Mouse (Mus musculus) forebrain, embryonic 10.5 days (tissue): Measurements from ENCODE around the gene Emp3. TPM values are rescaled to one million over a fixed set of nuclear protein-coding genes. Genes with fewer than 3 reads are reported as not detected.
A peak's percentile ranks its signal among the peaks of the same experiment; 100 is the strongest.
"Not testable (repeated sequence)": the region's sequence is repeated elsewhere in the genome, so short reads cannot be mapped to it uniquely, and the experiment has no call there.

Experiments
- DNase-seq: peaks from one replicate; pipeline ENCODE4 v3.0.0-alpha.2; 2017; ENCODE audit warnings: low spot score; ENCODE audit errors: extremely low spot score
- H3K27ac ChIP-seq: fragments of 300-500 bp; sonication (generic); 2 replicates; pipeline ENCODE4 v1.5.1; 2016; ENCODE audit warnings: mild to moderate bottlenecking
- H3K27me3 ChIP-seq: fragments of 300-500 bp; sonication (generic); 2 replicates; pipeline ENCODE4 v1.6.1; 2016; ENCODE audit warnings: mild to moderate bottlenecking; ENCODE audit not compliant: poor library complexity, severe bottlenecking
- H3K36me3 ChIP-seq: fragments of 300-500 bp; sonication (generic); replicated peaks from 2 replicates; pipeline ENCODE4 v1.6.1; 2016; ENCODE audit warnings: mild to moderate bottlenecking, moderate library complexity
- H3K4me1 ChIP-seq: fragments of 300-500 bp; sonication (generic); 2 replicates; pipeline ENCODE4 v1.6.1; 2016
- H3K4me3 ChIP-seq: fragments of 300-500 bp; sonication (generic); 2 replicates; pipeline ENCODE4 v1.5.1; 2016; ENCODE audit warnings: mild to moderate bottlenecking, moderate library complexity
- H3K9me3 ChIP-seq: fragments of 300-500 bp; sonication (generic); 2 replicates; pipeline ENCODE4 v1.6.1; 2016; ENCODE audit warnings: mild to moderate bottlenecking, moderate library complexity
- WGBS: fragments of 180-500 bp; shearing (Covaris S2); methylation state at CpG from one replicate; pipeline ENCODE4 v1.1.7; 2016; 5-methylcytosine and 5-hydroxymethylcytosine counted together
- polyA plus RNA-seq: library from polyadenylated mRNA; unstranded; fragments of >200 nt; fragmentation: Nextera tagmentation; extraction: Ambion mirVana; gene quantifications from 2 replicates; pipeline ENCODE4 v1.2.1, GENCODE M21; 2016

The Emp3 gene
- 8.5 and 9.7 TPM in 2 replicates for polyA plus RNA-seq

DNA sequence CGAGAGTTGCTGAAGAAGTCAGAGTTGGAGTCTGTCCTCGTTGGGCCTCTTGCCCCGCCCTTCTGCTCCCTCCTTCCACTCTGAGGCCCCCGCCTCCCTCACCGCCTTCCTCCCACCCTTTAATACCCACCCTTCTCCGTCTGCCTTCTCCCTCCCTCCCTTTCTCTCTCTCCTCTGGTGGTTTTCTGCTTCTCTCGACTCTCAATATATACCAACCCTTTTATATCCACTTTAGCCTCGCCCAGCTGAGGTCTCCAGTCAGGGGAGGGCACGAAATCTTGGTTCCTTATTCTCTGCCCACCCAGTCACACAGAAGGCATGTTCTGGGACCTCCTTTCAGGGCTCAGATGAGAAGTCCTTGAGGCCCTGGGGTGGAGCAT, at the start of gene Emp3:
TSS of gene Emp3 (minus strand) at position 163 of the 380 bp plus-strand sequence.
- Histone ChIP-seq H3K27me3 (peaks cover 31% of the 10 kb centered on the region), H3K4me3 (peak within 1 kb of the TSS; percentile 8; the same call in 1 of the 2 replicates), H3K4me1 (peaks cover 58% of the 10 kb centered on the region), H3K9me3 (peaks cover 5% of the 10 kb centered on the region; the same call in 1 of the 2 replicates), H3K36me3 (no peaks in the 10 kb centered on the region), H3K27ac (peak within 1 kb of the TSS; percentile 88)
- 57% methylated on average over 9 of the region's 9 CpGs for WGBS
- DNase-seq, result no peak

DNA sequence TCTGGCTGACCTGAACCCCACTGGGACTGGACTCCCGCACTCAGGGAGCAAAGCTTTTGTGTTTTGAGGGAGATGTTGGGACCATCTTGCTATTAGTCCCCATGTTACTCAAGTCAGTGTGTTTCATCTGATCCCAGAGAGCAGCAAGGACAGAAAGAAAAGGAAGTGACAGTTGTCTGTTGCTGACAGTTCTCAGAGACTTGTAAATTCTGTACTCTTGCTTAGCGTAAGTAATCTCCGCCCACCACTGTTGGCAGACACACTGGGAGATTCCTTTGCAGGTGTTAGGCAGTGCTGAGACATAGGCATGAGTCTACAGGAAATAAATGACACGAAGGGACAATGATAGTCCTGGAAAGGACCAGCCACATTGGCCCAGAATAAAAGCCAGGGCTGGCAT, 35.4 kb upstream of the Emp3 start:
- DNase-seq, result no peak

DNA sequence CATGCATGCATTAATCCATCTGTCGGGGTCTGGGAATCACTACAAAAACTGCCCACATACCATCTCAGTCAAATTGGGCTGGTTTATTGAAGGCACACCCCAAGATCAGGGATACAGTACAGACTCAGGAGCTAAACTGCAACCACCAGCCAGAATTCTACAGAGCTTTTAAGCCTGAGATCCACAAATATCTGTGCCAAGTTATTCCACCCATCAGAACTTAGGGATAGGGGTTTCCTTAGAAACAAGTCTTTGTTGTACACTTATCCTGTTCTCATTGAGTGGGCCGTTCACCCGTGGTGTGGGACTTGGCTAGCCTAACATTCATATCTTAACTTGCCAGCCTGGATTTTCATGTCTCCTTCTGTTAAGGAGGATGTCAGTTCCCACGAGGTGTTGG, 27.9 kb upstream of the Emp3 start:
- Histone ChIP-seq H3K9me3 (no peaks in the 10 kb centered on the region), H3K4me1 (no peaks in the 10 kb centered on the region), H3K4me3 (no peak overlapping the region), H3K27me3 (no peaks in the 10 kb centered on the region), H3K36me3 (no peaks in the 10 kb centered on the region), H3K27ac (no peak overlapping the region)
- WGBS, result 88% methylated on average over 4 of the region's 4 CpGs
- no peak for DNase-seq

More for the DNA sequence above, 35.4 kb upstream of the Emp3 start:
- no peaks in the 10 kb centered on the region for H3K4me1 ChIP-seq
- no peak overlapping the region for H3K4me3 ChIP-seq
- no peaks in the 10 kb centered on the region for H3K36me3 ChIP-seq
- no peak overlapping the region for H3K27ac ChIP-seq
- no peaks in the 10 kb centered on the region for H3K27me3 ChIP-seq
- H3K9me3 ChIP-seq, result no peaks in the 10 kb centered on the region
- 81% methylated on average over 4 of the region's 4 CpGs for WGBS

DNA sequence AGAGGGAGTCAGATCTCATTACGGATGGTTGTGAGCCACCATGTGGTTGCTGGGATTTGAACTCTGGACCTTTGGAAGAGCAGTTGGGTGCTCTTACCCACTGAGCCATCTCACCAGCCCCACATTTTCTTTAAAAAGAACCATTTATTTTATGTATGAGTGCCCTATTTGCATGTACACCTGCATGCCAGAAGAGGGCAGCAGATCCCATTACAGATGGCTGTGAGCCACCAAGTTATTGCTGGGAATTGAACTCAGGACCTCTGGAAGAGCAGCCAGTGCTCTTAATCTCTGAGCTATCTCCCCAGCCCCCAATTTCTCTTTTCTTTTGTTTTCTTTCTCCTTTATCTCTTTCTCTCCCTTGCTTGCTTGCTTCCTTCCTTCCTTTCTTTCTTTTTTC, 22.1 kb upstream of the Emp3 start:
- WGBS, result 75% methylated on average over 1 of the region's 1 CpGs
- not testable (repeated sequence) for H3K9me3 ChIP-seq, H3K27ac ChIP-seq, H3K4me3 ChIP-seq, H3K36me3 ChIP-seq, H3K27me3 ChIP-seq, DNase-seq, H3K4me1 ChIP-seq

DNA sequence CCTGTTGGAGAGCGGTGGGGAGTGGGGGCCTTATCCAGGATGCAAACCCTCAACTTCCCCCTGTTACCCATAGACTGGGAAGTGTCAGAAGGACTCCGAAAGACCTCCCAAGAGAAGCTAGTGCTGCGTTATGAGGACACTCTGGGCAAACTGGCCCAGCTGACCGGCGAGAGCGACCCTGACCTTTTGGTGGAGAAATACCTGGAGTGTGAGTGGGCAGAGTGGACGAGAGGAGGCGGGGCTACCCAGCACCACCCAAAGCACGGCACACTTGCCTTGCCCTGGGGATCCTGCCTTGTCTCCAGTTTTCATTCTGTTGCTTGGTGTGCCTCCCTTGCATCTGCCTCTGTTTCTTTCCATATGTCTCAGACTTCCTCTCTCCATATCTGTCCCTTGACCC, 20.8 kb upstream of the Emp3 start:
- Histone ChIP-seq H3K4me1 (no peaks in the 10 kb centered on the region), H3K4me3 (no peak overlapping the region), H3K27me3 (no peaks in the 10 kb centered on the region), H3K9me3 (no peaks in the 10 kb centered on the region), H3K36me3 (no peaks in the 10 kb centered on the region), H3K27ac (no peak overlapping the region)
- DNase-seq, result no peak
- WGBS, result 92% methylated on average over 9 of the region's 9 CpGs

DNA sequence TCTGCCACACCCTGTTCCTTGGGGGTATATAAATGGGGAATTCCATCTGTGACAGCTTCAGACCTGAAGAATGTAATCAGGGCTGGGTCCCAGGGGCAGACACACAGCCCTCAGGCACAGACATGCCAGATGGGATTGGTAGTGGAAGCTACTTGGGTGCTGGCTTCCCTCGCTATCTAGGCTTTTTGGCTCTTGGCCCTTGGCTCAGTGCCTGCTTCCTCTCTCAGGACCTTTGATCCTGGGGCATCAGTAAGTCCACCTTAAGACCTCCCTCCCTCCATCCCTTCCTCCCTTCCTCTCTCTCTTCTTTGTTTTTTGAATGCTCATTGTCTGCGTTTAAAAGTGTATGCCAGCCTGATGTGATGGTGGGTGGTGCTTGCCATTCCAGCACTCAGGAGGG, 18.6 kb upstream of the Emp3 start:
- DNase-seq, result no peak
- Histone ChIP-seq H3K27me3 (no peaks in the 10 kb centered on the region), H3K36me3 (no peaks in the 10 kb centered on the region), H3K4me1 (no peaks in the 10 kb centered on the region), H3K27ac (no peak overlapping the region), H3K4me3 (no peak overlapping the region), H3K9me3 (no peaks in the 10 kb centered on the region)
- WGBS, result 54% methylated on average over 2 of the region's 2 CpGs

DNA sequence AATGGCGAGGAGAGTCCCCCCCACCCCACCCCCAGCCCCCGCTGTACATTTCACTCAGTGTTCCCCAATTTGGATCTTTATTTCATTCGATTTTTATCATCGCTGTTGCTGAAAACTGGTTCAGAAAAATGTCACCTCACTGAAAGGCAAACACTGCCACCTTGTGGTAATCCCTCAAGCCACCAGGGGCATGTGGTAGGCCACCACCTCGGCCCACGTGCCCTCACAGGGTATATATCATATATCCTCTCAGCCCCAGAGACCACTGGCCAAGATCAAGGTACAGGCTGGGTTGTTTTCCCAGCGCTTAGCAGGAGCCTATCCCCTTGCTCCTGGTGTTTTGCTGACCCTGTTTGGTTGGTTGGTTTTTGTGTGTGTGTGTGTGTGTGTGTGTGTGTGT, 13.9 kb upstream of the Emp3 start:
- Histone ChIP-seq H3K4me1 (no peaks in the 10 kb centered on the region), H3K36me3 (peaks cover 6% of the 10 kb centered on the region), H3K4me3 (no peak overlapping the region), H3K9me3 (peaks cover 6% of the 10 kb centered on the region; the same call in 1 of the 2 replicates), H3K27me3 (no peaks in the 10 kb centered on the region), H3K27ac (no peak overlapping the region)
- 46% methylated on average over 7 of the region's 7 CpGs for WGBS
- DNase-seq, result peak; percentile 58

DNA sequence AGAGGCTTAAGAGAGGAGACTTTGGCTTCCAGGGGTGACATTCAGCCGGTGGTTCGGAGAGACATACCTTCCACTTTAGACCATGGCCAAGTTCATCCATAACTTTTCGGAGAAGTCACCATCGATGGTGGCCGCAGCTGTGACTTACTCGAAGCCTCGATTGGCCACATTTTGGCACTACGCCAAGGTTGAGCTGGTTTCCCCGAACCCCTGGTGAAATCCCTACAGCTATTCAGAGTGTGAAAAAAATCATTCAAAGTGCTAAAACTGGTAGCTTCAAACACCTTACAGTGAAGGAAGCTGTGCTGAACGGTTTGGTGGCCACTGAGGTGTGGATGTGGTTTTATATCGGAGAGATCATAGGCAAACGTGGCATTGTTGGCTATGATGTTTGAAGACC, 12.6 kb upstream of the Emp3 start:
- not testable (repeated sequence) for DNase-seq, H3K9me3 ChIP-seq
- 97% methylated on average over 12 of the region's 12 CpGs for WGBS

DNA sequence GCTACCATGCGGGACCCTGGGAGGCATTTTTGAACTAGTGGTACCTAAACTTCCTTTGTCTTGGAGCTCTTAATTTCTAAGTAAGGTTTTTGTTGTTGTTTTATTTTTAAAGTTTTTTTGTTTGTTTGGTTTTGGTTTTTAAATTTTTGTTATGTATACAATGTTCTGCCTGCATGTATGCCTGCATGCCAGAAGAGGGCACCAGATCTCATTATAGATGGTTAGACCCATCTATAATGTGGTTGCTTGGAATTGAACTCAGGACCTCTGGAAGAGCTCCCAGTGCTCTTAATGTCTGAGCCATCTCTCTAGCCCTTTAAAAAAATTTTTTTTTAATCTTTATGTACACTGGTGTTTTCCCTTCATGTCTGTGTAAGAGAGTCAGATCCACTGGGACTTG, 8.5 kb upstream of the Emp3 start:
- H3K36me3 ChIP-seq, result peaks cover 6% of the 10 kb centered on the region
- H3K4me1 ChIP-seq, result peaks cover 6% of the 10 kb centered on the region
- WGBS, result 94% methylated on average over 1 of the region's 1 CpGs
- H3K9me3 ChIP-seq, result peaks cover 11% of the 10 kb centered on the region; the same call in 1 of the 2 replicates
- H3K4me3 ChIP-seq, result no peak overlapping the region
- no peak for DNase-seq
- H3K27ac ChIP-seq, result no peak overlapping the region
- peaks cover 26% of the 10 kb centered on the region for H3K27me3 ChIP-seq

More for the DNA sequence above, 12.6 kb upstream of the Emp3 start:
- H3K36me3 ChIP-seq, H3K4me1 ChIP-seq, H3K27ac ChIP-seq, H3K27me3 ChIP-seq, H3K4me3 ChIP-seq: not testable (repeated sequence)

DNA sequence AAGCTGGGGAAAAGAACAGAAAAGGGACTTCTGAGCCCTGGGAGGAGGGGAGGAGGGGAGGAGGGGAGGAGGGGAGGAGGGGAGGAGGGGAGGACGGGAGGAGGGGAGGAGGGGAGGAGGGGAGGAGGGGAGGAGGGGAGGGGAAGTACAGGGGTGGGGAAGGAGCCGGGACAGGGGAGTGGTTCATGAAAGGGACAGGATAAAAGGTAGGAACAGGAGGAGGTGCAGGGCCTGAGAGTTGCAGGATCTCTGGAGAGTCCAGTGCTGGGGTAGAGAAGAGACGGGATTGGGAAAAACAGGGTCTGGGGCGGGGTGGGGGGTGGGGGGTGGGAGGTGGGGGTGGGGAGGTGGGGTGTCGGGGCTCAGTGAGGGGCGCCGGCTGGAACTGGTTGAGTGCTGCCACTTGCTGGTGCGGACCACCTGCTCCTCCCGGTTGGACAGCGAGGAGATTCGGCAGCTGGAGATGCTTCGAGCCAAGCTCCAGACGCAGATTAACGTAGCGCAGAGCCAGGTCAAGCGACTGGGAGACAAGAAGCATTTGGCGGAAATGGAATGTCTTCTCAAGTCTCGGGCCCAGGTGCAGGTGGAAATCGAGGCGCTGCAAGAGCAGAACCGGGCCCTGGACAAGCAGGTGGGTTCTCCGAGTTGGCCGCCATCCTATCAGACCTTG, 7.6 kb upstream of the Emp3 start:
- peaks cover 16% of the 10 kb centered on the region for H3K4me1 ChIP-seq
- peak overlapping the region; percentile 30; the same call in 1 of the 2 replicates for H3K27ac ChIP-seq
- H3K9me3 ChIP-seq, result peaks cover 11% of the 10 kb centered on the region; the same call in 1 of the 2 replicates
- peak overlapping the region; percentile 32 for H3K4me3 ChIP-seq
- no peak for DNase-seq
- peaks cover 6% of the 10 kb centered on the region for H3K36me3 ChIP-seq
- peaks cover 32% of the 10 kb centered on the region for H3K27me3 ChIP-seq
- WGBS, result 9% methylated on average over 21 of the region's 23 CpGs

DNA sequence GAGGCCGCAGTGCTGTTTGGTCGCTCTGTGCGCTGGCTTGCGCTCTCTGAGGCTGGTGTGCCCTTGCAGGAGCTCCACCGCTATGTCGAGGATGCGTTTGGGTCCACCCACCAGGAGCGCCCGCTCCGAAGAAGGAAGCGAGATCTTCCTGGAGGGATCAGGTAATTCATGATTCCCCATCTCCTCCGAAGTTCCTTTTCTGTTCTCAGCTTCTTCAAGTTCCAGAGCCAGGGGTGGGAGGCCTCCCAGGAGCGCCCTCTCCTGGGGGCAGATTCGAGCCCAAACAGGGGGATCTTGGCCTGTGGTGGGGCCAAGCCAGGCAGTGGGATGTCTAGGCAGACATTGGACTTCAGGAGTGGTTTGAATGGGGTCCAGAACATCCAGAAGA, 3.2 kb upstream of the Emp3 start:
- Histone ChIP-seq H3K27ac (peak overlapping the region; percentile 88), H3K36me3 (no peaks in the 10 kb centered on the region; the same call in 1 of the 2 replicates), H3K4me1 (peaks cover 48% of the 10 kb centered on the region), H3K9me3 (peaks cover 5% of the 10 kb centered on the region; the same call in 1 of the 2 replicates), H3K4me3 (peak overlapping the region; percentile 55), H3K27me3 (peaks cover 57% of the 10 kb centered on the region)
- no peak for DNase-seq
- WGBS, result 12% methylated on average over 14 of the region's 14 CpGs

DNA sequence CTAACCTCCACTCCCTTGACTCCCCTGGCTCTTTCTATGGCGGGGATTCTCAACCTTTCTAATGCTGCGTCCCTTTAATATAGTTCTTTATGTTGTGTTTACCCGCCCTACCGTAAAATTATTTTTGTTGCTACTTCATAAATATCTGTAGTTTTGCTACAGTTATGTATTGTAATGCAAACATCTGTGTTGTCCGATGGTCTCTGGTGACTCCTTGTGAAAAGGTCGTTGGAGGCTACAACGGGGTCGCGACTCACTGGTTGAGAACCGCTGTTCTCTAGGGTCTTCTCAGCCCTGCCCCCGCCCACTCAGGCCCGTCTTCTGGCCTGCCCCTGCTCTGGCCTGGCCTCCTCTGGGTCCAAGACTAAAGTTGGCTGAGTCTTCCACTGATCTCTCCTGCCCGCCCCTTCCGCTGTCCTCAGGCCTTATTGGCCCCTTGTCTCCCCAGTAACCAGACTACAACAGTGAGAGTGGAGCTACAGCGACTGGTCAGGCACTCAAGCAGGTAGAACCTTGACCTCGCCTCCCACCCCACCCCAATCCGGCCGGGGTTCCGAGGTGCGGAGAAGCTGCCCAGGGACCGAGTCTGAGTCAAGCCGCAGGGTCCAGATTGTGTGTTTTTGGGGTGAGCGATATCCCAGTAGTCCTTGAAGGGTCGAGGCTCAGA, 2.7 kb upstream of the Emp3 start, which contains the start of gene Ccdc114:
TSS of gene Ccdc114 (plus strand) at position 311 of the 667 bp plus-strand sequence.
- peak; percentile 61 for DNase-seq
- H3K27ac ChIP-seq, result peak within 1 kb of the TSS; percentile 88
- no peaks in the 10 kb centered on the region; the same call in 1 of the 2 replicates for H3K36me3 ChIP-seq
- WGBS, result 4% methylated on average over 24 of the region's 24 CpGs
- H3K9me3 ChIP-seq, result peaks cover 5% of the 10 kb centered on the region; the same call in 1 of the 2 replicates
- H3K4me1 ChIP-seq, result peaks cover 45% of the 10 kb centered on the region
- H3K4me3 ChIP-seq, result peak within 1 kb of the TSS; percentile 55
- peaks cover 52% of the 10 kb centered on the region for H3K27me3 ChIP-seq
